Mouse (Mus musculus): Measurements from ENCODE around the gene Kcne3.

DNA sequence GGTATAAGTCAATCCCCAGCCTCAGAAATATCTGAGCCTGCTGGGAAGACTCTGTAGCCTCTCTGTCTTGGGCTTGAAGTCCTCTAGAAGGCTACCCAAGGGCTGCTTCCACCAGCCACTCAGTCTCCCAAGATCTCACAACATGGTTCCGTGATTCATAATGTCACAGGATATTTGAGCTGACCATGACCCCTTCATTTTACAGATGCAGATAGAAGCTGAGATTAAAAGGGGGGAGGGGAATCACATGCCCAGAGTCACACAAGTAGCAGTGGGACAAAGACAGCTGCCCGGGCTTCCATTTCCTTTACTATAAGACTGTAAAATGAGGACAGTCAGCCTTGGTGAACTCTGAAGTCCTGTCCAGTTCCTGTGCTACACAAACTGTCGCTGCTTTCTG lies 5.3 kb downstream of the Kcne3 start:
- no peak for TF ChIP-seq CTCF (IDR thresholded peaks at IDR 0.05; ENCODE audit: low read depth)
- TF ChIP-seq EP300 (IDR thresholded peaks at IDR 0.05; ENCODE audit: low read depth): no peak

Measured in liver, embryonic 14.5 days (tissue).